Mouse (Mus musculus): ENCODE measurements around the gene Btbd3. TPM values are rescaled to one million over a fixed set of nuclear protein-coding genes. Genes with fewer than 3 reads are reported as not detected.

The Btbd3 gene
- 13.3 and 14.2 TPM in 2 replicates for polyA plus RNA-seq (2014; fragmentation: Nextera tagmentation; extraction: Ambion mirVana)

GRCm38 (mm10) chr2:138256411-138256810 lies at the start of gene Btbd3:
TSS of gene Btbd3 (plus strand) at chr2:138256565.
- peak within 1 kb of the TSS; percentile 69 for H3K4me2 ChIP-seq (ENCODE audit: low read length)
- no peaks in the 10 kb centered on the region for H3K9me3 ChIP-seq (ENCODE audit: control insufficient read depth, low read length)
- WGBS: under 1% methylated on average over 39 of the region's 39 CpGs
- H3K9ac ChIP-seq (ENCODE audit: low read length): peak within 1 kb of the TSS; percentile 95
- no peaks in the 10 kb centered on the region for H3K27me3 ChIP-seq (ENCODE audit: control insufficient read depth, insufficient read depth, low read length)
- H3K4me1 ChIP-seq (ENCODE audit: control insufficient read depth in 2 of 2, insufficient read depth in 2 of 2, low read length in 2 of 2): peaks cover 0 to 19% of the 10 kb centered on the region in 2 experiments; a peak in 2 of 4 replicates
- no peaks in the 10 kb centered on the region for H3K36me3 ChIP-seq (ENCODE audit: control insufficient read depth, insufficient read depth, low read length)
- ATAC-seq (ENCODE audit: insufficient number of reproducible peaks, insufficient read depth, low FRiP score, low read depth): peak; percentile 99
- H3K27ac ChIP-seq (replicated peaks in 1 of 2; ENCODE audit: control insufficient read depth in 1 of 2, insufficient read depth in 1 of 2, low read depth in 2 of 2, low read length in 2 of 2): peak within 1 kb of the TSS; percentile 91 to 97
- peak within 1 kb of the TSS; percentile 92 to 100 for H3K4me3 ChIP-seq (ENCODE audit: control insufficient read depth in 1 of 2, insufficient read depth in 1 of 2, low read depth in 1 of 2, low read length in 2 of 2)

GRCm38 (mm10) chr2:138215561-138215960 lies 40.8 kb upstream of the Btbd3 start:
- Histone ChIP-seq H3K9me3 (ENCODE audit: control insufficient read depth, low read length) (no peaks in the 10 kb centered on the region), H3K4me1 (ENCODE audit: control insufficient read depth in 2 of 2, insufficient read depth in 2 of 2, low read length in 2 of 2) (no peaks in the 10 kb centered on the region), H3K27ac (replicated peaks in 1 of 2; ENCODE audit: control insufficient read depth in 1 of 2, insufficient read depth in 1 of 2, low read depth in 2 of 2, low read length in 2 of 2) (peak overlapping the region in 1 of 2 experiments; percentile 55; a peak in 1 of 4 replicates), H3K4me3 (ENCODE audit: control insufficient read depth in 1 of 2, insufficient read depth in 1 of 2, low read depth in 1 of 2, low read length in 2 of 2) (no peak overlapping the region), H3K4me2 (ENCODE audit: low read length) (no peak overlapping the region), H3K9ac (ENCODE audit: low read length) (no peak overlapping the region), H3K36me3 (ENCODE audit: control insufficient read depth, insufficient read depth, low read length) (no peaks in the 10 kb centered on the region), H3K27me3 (ENCODE audit: control insufficient read depth, insufficient read depth, low read length) (no peaks in the 10 kb centered on the region)
- WGBS: 33% methylated on average over 2 of the region's 2 CpGs
- 0 out of 2 replicates have a peak, but pooled peaks have one; percentile 61 for ATAC-seq (ENCODE audit: insufficient number of reproducible peaks, insufficient read depth, low FRiP score, low read depth)

- Histone ChIP-seq H3K36me3 (ENCODE audit: control insufficient read depth, insufficient read depth, low read length) (no peaks in the 10 kb centered on the region), H3K4me3 (ENCODE audit: control insufficient read depth in 1 of 2, insufficient read depth in 1 of 2, low read depth in 1 of 2, low read length in 2 of 2) (no peak overlapping the region), H3K9me3 (ENCODE audit: control insufficient read depth, low read length) (no peaks in the 10 kb centered on the region), H3K4me1 (ENCODE audit: control insufficient read depth in 2 of 2, insufficient read depth in 2 of 2, low read length in 2 of 2) (no peaks in the 10 kb centered on the region), H3K9ac (ENCODE audit: low read length) (no peak overlapping the region), H3K4me2 (ENCODE audit: low read length) (no peak overlapping the region), H3K27ac (replicated peaks in 1 of 2; ENCODE audit: control insufficient read depth in 1 of 2, insufficient read depth in 1 of 2, low read depth in 2 of 2, low read length in 2 of 2) (no peak overlapping the region), H3K27me3 (ENCODE audit: control insufficient read depth, insufficient read depth, low read length) (no peaks in the 10 kb centered on the region)
- no peak for ATAC-seq (ENCODE audit: insufficient number of reproducible peaks, insufficient read depth, low FRiP score, low read depth)
- 72% methylated on average over 1 of the region's 1 CpGs for WGBS
Measured at GRCm38 (mm10) chr2:138220269-138220668, 36.1 kb upstream of the Btbd3 start.

GRCm38 (mm10) chr2:138232247-138232646 lies 24.1 kb upstream of the Btbd3 start:
- H3K4me1 ChIP-seq (ENCODE audit: control insufficient read depth in 2 of 2, insufficient read depth in 2 of 2, low read length in 2 of 2): peaks cover 3 to 14% of the 10 kb centered on the region in 2 experiments; a peak in 3 of 4 replicates
- ATAC-seq (ENCODE audit: insufficient number of reproducible peaks, insufficient read depth, low FRiP score, low read depth): no peak
- 19% methylated on average over 5 of the region's 5 CpGs for WGBS
- H3K27me3 ChIP-seq (ENCODE audit: control insufficient read depth, insufficient read depth, low read length): no peaks in the 10 kb centered on the region
- H3K4me3 ChIP-seq (ENCODE audit: control insufficient read depth in 1 of 2, insufficient read depth in 1 of 2, low read depth in 1 of 2, low read length in 2 of 2): no peak overlapping the region
- no peaks in the 10 kb centered on the region for H3K9me3 ChIP-seq (ENCODE audit: control insufficient read depth, low read length)
- H3K36me3 ChIP-seq (ENCODE audit: control insufficient read depth, insufficient read depth, low read length): no peaks in the 10 kb centered on the region
- peak overlapping the region; percentile 6 for H3K4me2 ChIP-seq (ENCODE audit: low read length)
- peak overlapping the region in 1 of 2 experiments; percentile 33; a peak in 1 of 4 replicates for H3K27ac ChIP-seq (replicated peaks in 1 of 2; ENCODE audit: control insufficient read depth in 1 of 2, insufficient read depth in 1 of 2, low read depth in 2 of 2, low read length in 2 of 2)
- H3K9ac ChIP-seq (ENCODE audit: low read length): no peak overlapping the region

- 25% methylated on average over 2 of the region's 2 CpGs for WGBS
- 0 out of 4 replicates have a peak overlapping the region, but pooled peaks of 1 of the 2 experiments have one; percentile 14 for H3K27ac ChIP-seq (replicated peaks in 1 of 2; ENCODE audit: control insufficient read depth in 1 of 2, insufficient read depth in 1 of 2, low read depth in 2 of 2, low read length in 2 of 2)
Measured at GRCm38 (mm10) chr2:138236149-138236548, 20.2 kb upstream of the Btbd3 start.

GRCm38 (mm10) chr2:138242452-138242851 lies 13.9 kb upstream of the Btbd3 start:
- 35% methylated on average over 5 of the region's 5 CpGs for WGBS

More at GRCm38 (mm10) chr2:138236149-138236548, 20.2 kb upstream of the Btbd3 start:
- Histone ChIP-seq H3K36me3 (ENCODE audit: control insufficient read depth, insufficient read depth, low read length) (no peaks in the 10 kb centered on the region), H3K9ac (ENCODE audit: low read length) (no peak overlapping the region), H3K27me3 (ENCODE audit: control insufficient read depth, insufficient read depth, low read length) (no peaks in the 10 kb centered on the region), H3K4me1 (ENCODE audit: control insufficient read depth in 2 of 2, insufficient read depth in 2 of 2, low read length in 2 of 2) (peaks cover 3 to 14% of the 10 kb centered on the region in 2 experiments; a peak in 3 of 4 replicates), H3K9me3 (ENCODE audit: control insufficient read depth, low read length) (no peaks in the 10 kb centered on the region), H3K4me3 (ENCODE audit: control insufficient read depth in 1 of 2, insufficient read depth in 1 of 2, low read depth in 1 of 2, low read length in 2 of 2) (no peak overlapping the region), H3K4me2 (ENCODE audit: low read length) (no peak overlapping the region)
- no peak for ATAC-seq (ENCODE audit: insufficient number of reproducible peaks, insufficient read depth, low FRiP score, low read depth)

GRCm38 (mm10) chr2:138245631-138246289 lies 10.6 kb upstream of the Btbd3 start:
- H3K9me3 ChIP-seq (ENCODE audit: control insufficient read depth, low read length): no peaks in the 10 kb centered on the region
- no peak overlapping the region for H3K4me3 ChIP-seq (ENCODE audit: control insufficient read depth in 1 of 2, insufficient read depth in 1 of 2, low read depth in 1 of 2, low read length in 2 of 2)
- H3K36me3 ChIP-seq (ENCODE audit: control insufficient read depth, insufficient read depth, low read length): no peaks in the 10 kb centered on the region
- no peak overlapping the region for H3K9ac ChIP-seq (ENCODE audit: low read length)
- H3K4me2 ChIP-seq (ENCODE audit: low read length): no peak overlapping the region
- 39% methylated on average over 2 of the region's 2 CpGs for WGBS
- H3K27ac ChIP-seq (replicated peaks in 1 of 2; ENCODE audit: control insufficient read depth in 1 of 2, insufficient read depth in 1 of 2, low read depth in 2 of 2, low read length in 2 of 2): peak overlapping the region; percentile 48 to 59
- ATAC-seq (ENCODE audit: insufficient number of reproducible peaks, insufficient read depth, low FRiP score, low read depth): peak; percentile 75; the same call in 1 of the 2 replicates
- no peaks in the 10 kb centered on the region for H3K27me3 ChIP-seq (ENCODE audit: control insufficient read depth, insufficient read depth, low read length)
- H3K4me1 ChIP-seq (ENCODE audit: control insufficient read depth in 2 of 2, insufficient read depth in 2 of 2, low read length in 2 of 2): peaks cover 3 to 7% of the 10 kb centered on the region in 2 experiments; a peak in 3 of 4 replicates

More at GRCm38 (mm10) chr2:138242452-138242851, 13.9 kb upstream of the Btbd3 start:
- H3K27ac ChIP-seq (replicated peaks in 1 of 2; ENCODE audit: control insufficient read depth in 1 of 2, insufficient read depth in 1 of 2, low read depth in 2 of 2, low read length in 2 of 2): no peak overlapping the region
- H3K36me3 ChIP-seq (ENCODE audit: control insufficient read depth, insufficient read depth, low read length): no peaks in the 10 kb centered on the region
- no peak overlapping the region for H3K4me2 ChIP-seq (ENCODE audit: low read length)
- no peaks in the 10 kb centered on the region for H3K9me3 ChIP-seq (ENCODE audit: control insufficient read depth, low read length)
- no peak overlapping the region for H3K9ac ChIP-seq (ENCODE audit: low read length)
- H3K4me1 ChIP-seq (ENCODE audit: control insufficient read depth in 2 of 2, insufficient read depth in 2 of 2, low read length in 2 of 2): no peaks in the 10 kb centered on the region; a peak in 1 of 4 replicates
- no peak for ATAC-seq (ENCODE audit: insufficient number of reproducible peaks, insufficient read depth, low FRiP score, low read depth)
- H3K4me3 ChIP-seq (ENCODE audit: control insufficient read depth in 1 of 2, insufficient read depth in 1 of 2, low read depth in 1 of 2, low read length in 2 of 2): no peak overlapping the region
- H3K27me3 ChIP-seq (ENCODE audit: control insufficient read depth, insufficient read depth, low read length): no peaks in the 10 kb centered on the region

Data from heart, embryonic 14.5 days (tissue).